Mouse (Mus musculus) frontal cortex, adult 2 months (tissue): ENCODE results near the gene Stra8. TPM values are rescaled to one million over a fixed set of nuclear protein-coding genes. Genes with fewer than 3 reads are reported as not detected.

Source experiments
- DNase-seq, 2 experiments: peaks; one replicate each; pipeline ENCODE4 v3.0.0; 2022; ENCODE audit warnings: low spot score in 1 of 2; ENCODE audit errors: extremely low spot score in 1 of 2
- polyA plus RNA-seq: library from polyadenylated mRNA; depleted of rRNA; stranded (reverse); fragments of >200 nt; gene quantifications from 2 replicates; pipeline ENCODE4 v1.2.3, GENCODE M21; 2012

Stra8 gene
- polyA plus RNA-seq, 1 experiment = not detected

GRCm38 (mm10) chr6:34901911-34902444 lies 18.0 kb upstream of the Stra8 start:
- DNase-seq = no peak

GRCm38 (mm10) chr6:34902578-34902977 lies 17.4 kb upstream of the Stra8 start:
- DNase-seq = no peak

- no peak for DNase-seq
Observed at GRCm38 (mm10) chr6:34903441-34903840, 16.5 kb upstream of the Stra8 start.

DNA sequence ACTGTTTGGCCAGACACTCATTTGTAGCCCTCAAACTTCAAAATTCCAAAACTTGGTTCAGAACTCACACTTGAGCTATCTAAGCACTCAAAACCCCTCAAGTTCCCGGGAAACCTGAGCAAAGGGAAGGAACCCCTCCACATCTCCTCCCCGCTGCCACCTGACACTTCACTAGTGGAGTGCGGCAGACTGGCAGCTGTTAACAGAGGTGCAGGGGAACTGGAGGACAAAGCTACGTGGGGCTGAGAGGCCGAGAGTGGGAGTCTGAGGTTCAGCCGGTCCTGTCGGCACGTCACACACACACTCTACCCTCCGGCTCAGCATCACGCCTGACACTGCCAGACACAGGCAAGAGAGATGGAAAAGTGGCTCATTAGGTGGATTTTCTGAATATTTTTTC lies 16.1 kb upstream of the Stra8 start:
- no peak for DNase-seq

GRCm38 (mm10) chr6:34904361-34904760 lies 15.6 kb upstream of the Stra8 start:
- no peak for DNase-seq

GRCm38 (mm10) chr6:34906125-34906524 lies 13.8 kb upstream of the Stra8 start:
- no peak for DNase-seq

- peak in 1 of 2 experiments; percentile 27 for DNase-seq
Observed at GRCm38 (mm10) chr6:34906661-34907060, 13.3 kb upstream of the Stra8 start.

DNA sequence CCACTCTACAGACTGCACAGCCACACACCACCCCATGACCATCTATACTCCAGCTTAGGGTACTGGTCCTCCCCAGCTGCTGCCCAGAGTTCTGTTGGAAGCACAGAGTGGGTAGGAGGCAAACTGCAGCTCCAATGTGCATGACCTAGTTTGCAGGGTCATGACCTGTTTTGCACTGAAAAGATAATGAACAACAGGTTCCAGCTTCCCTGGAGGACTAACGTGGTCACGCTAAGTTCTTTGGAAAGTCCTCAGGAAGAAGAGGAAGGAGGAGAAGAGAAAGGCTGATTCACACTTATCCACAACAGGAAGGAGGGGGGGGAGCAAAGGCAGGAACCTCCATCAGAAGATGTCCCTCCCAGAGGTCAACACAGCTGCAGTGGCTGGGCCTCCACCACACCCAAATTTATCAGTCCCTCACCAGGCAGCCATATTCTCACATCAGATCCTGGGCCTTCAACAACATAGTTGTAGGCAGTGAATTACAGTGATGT lies 12.8 kb upstream of the Stra8 start:
- no peak for DNase-seq

GRCm38 (mm10) chr6:34907696-34908260 lies 12.2 kb upstream of the Stra8 start:
- no peak for DNase-seq

DNA sequence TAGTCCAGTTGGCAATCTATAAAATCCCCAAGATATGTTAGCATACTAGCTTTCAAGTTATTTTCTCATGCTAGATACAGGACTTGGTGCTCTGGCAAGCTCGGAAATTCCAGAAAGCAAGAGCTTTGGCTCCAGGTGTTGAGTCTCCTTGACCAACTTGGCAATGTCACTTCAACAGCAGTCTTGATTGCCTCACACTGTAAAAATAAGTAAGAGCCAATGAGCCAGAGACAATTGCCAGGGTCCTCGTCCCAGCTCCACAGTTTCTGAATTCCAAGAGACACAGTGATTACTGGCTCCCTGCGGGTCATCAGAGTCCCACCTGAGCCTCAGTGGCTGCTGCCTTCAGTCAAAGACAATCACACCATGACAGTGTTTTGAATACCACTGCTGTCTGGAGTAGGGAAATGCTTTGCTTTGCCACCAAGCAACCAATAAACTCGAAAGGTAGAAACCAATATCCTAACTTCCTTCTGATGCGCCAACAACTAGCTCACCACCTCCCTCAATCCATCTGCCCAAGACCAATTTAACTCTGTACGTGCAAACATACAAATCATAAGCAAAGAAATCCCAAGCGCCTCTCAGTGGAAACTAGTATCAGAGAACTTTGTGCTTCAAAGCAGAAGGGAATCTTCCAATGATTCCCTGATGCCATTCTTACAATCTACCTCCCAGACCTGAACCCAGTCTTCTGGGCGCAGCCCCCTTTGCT lies 10.2 kb upstream of the Stra8 start:
- DNase-seq = no peak

GRCm38 (mm10) chr6:34910371-34911219 lies 9.4 kb upstream of the Stra8 start, which contains the start of gene Wdr91:
TSS of gene Wdr91 (minus strand) at chr6:34910876.
- peak; percentile 71 to 94 for DNase-seq

- DNase-seq = no peak
Observed at GRCm38 (mm10) chr6:34913341-34914040, 6.5 kb upstream of the Stra8 start.

GRCm38 (mm10) chr6:34914462-34914861 lies 5.5 kb upstream of the Stra8 start:
- no peak for DNase-seq

DNA sequence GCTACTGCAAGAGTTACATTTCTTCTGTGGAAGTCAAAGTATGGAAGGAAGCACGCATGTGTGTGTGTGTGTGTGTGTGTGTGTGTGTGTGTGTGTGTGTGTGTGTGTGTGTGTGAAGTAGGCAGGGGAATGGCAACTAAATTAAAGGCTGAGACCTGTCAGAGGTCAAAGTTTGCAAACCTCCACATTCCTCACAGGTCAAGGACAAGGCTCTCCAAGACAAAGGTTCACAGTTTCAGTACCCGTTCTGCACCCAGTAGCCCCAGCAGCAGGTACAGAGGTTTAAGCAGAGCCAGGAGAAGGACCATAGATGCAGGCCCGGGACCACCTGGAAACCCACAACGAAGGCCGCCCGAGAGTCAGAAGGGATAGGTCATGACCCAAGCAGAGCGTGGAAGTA lies 817 bp upstream of the Stra8 start:
- DNase-seq = no peak

GRCm38 (mm10) chr6:34920631-34921030 lies 668 bp downstream of the Stra8 start:
- no peak for DNase-seq

DNA sequence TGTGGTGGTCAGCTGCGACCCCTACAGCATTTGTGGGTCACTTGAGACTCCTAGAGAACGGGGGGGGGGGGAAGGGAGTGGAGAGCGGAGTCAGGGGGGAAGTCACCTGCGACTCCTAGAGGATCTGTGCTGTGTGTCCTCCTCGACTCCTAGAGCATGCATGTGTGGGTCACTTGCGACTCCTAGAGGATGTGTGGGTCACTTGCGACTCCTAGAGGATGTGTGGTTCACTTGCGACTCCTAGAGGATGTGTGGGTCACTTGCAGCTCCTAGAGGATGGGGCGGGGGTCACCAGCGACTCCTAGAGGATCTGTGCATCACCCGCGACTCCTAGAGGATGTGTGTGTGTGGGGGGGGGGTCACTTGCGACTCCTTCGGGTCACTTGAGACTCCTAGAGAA lies 2.0 kb downstream of the Stra8 start:
- peak in 1 of 2 experiments; percentile 25 for DNase-seq

GRCm38 (mm10) chr6:34927156-34927555 lies 7.2 kb downstream of the Stra8 start:
- DNase-seq = peak in 1 of 2 experiments; percentile 85

- DNase-seq = no peak
Observed at GRCm38 (mm10) chr6:34927594-34927993, 7.6 kb downstream of the Stra8 start.

DNA sequence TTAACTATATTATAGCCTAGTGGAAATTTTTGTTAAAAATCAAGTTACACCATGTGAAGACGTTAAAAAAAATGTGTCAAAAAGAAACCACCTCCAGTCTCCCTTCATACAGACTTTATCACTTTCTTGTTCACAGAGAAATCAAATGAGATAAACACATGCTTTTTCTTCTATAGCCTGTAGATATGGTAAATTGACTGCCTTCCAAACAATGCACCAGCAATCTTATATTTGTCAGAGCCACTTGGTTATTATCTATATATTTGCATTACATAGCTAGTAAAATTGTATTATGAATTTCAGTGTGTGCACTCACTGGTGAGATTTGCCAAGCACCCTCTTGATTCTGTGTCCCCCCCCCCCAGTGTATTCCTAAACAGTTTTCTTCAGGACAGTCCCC lies 12.7 kb downstream of the Stra8 start:
- no peak for DNase-seq

GRCm38 (mm10) chr6:34936743-34937142 lies 16.8 kb downstream of the Stra8 start:
- DNase-seq = no peak
